Mouse (Mus musculus): ENCODE data around the gene Tmem50a.

Gene Tmem50a

GRCm38 (mm10) chr4:134871477-134871876 is 43.3 kb downstream of the Tmem50a start:
- no peak for DNase-seq

GRCm38 (mm10) chr4:134869815-134870375 is 44.9 kb downstream of the Tmem50a start:
- DNase-seq, result no peak

- DNase-seq, result no peak
Measured at GRCm38 (mm10) chr4:134869068-134869730, 45.6 kb downstream of the Tmem50a start.

- no peak for DNase-seq
Measured at GRCm38 (mm10) chr4:134868490-134868889, 46.3 kb downstream of the Tmem50a start.

GRCm38 (mm10) chr4:134868065-134868464 is 46.8 kb downstream of the Tmem50a start:
- DNase-seq, result no peak

- no peak for DNase-seq
Measured at GRCm38 (mm10) chr4:134867661-134868060, 47.2 kb downstream of the Tmem50a start.

GRCm38 (mm10) chr4:134867213-134867612 is 47.6 kb downstream of the Tmem50a start:
- DNase-seq, result no peak

GRCm38 (mm10) chr4:134865789-134866188 is 49.0 kb downstream of the Tmem50a start:
- no peak for DNase-seq

- DNase-seq, result no peak
Measured at GRCm38 (mm10) chr4:134865340-134865739, 49.5 kb downstream of the Tmem50a start.

- no peak for DNase-seq
Measured at GRCm38 (mm10) chr4:134863937-134864729, 50.7 kb downstream of the Tmem50a start, which contains the start of gene Rhd. TSS of gene Rhd (plus strand) at chr4:134864536.

- no peak for DNase-seq
Measured at GRCm38 (mm10) chr4:134862996-134863395, 51.8 kb downstream of the Tmem50a start.

GRCm38 (mm10) chr4:134861884-134862283 is 52.9 kb downstream of the Tmem50a start:
- no peak for DNase-seq

- no peak for DNase-seq
Measured at GRCm38 (mm10) chr4:134858494-134858893, 56.3 kb downstream of the Tmem50a start.

GRCm38 (mm10) chr4:134856501-134856900 is 58.3 kb downstream of the Tmem50a start:
- no peak for DNase-seq

GRCm38 (mm10) chr4:134856056-134856455 is 58.8 kb downstream of the Tmem50a start:
- no peak for DNase-seq

- no peak for DNase-seq
Measured at GRCm38 (mm10) chr4:134855371-134855770, 59.5 kb downstream of the Tmem50a start.

- peak; percentile 98 to 99 for DNase-seq
Measured at GRCm38 (mm10) chr4:134853637-134854485, 61.0 kb downstream of the Tmem50a start.

- peak; percentile 100 for DNase-seq
Measured at GRCm38 (mm10) chr4:134853259-134853636, 61.6 kb downstream of the Tmem50a start, which contains the start of gene Maco1. TSS of gene Maco1 (minus strand) at chr4:134853345.

- DNase-seq, result peak; percentile 65 to 72
Measured at GRCm38 (mm10) chr4:134852438-134853255, 62.2 kb downstream of the Tmem50a start.

GRCm38 (mm10) chr4:134851876-134852275 is 62.9 kb downstream of the Tmem50a start:
- DNase-seq, result peak; percentile 19 to 36

- DNase-seq, result no peak
Measured at GRCm38 (mm10) chr4:134851236-134851635, 63.6 kb downstream of the Tmem50a start.

GRCm38 (mm10) chr4:134850551-134850950 is 64.3 kb downstream of the Tmem50a start:
- no peak for DNase-seq
